Mouse (Mus musculus) heart, postnatal 0 days (tissue): ENCODE results near the gene Mef2d.

Source experiments
- CTCF ChIP-seq: IDR thresholded peaks from 2 replicates; pipeline ENCODE4 v1.5.1; 2016; ENCODE audit warnings: antibody characterized with exemption, control low read depth, low read depth
- EP300 ChIP-seq: IDR thresholded peaks from 2 replicates; pipeline ENCODE4 v1.6.1; 2016; ENCODE audit warnings: antibody characterized with exemption, low read depth

- TF ChIP-seq EP300: no peak
- no peak for TF ChIP-seq CTCF
These were observed 58.8 kb downstream of the Mef2d start for GRCm38 (mm10) chr3:88200972-88201330.
